Mouse (Mus musculus): ENCODE results near the gene Rac3. TPM values are rescaled to one million over a fixed set of nuclear protein-coding genes. Genes with fewer than 3 reads are reported as not detected.
A peak's percentile ranks its signal among the peaks of the same experiment; 100 is the strongest.

Rac3 gene
- total and polyA plus RNA-seq, 3 experiments, result 0.70 to 4.6 (median 0.99) TPM

DNA sequence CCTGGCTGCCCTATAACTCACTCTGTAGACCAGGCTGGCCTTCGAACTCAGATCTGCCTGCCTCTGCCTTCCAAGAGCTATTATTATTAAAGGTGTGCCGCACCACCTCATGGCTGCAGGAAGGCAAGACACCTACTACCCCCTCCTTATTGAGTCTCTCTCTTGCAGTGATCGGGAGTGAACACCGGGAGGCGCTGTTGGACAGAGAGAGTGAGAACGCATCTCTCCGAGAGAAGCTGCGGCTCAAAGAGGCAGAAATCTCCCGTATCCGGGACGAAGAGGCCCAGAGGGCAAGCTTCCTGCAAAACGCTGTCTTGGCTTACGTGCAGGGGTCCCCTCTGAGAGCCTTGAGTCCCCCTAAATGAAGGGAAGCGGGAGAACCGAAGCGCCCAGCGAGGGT lies 820 bp upstream of the Rac3 start:
- intact Hi-C loops (cut with DNase I), result loop anchor here (1.0 to 10.0 kb wide), 5 partner anchors 30 to 324 kb away; no protein-coding TSS in a partner anchor
- peak; percentile 87 to 91 for DNase-seq
- Histone ChIP-seq H3K27me3 (ENCODE audit: control insufficient read depth, insufficient read depth, low read length) (0 out of 2 replicates have a peak, but pooled peaks cover 1% of the 10 kb centered on the region), H3K79me2 (replicated peaks; ENCODE audit: control insufficient read depth, insufficient read depth, low read length) (no peaks in the 10 kb centered on the region), H3K4me1 (ENCODE audit: control insufficient read depth, insufficient read depth, low read length) (peaks cover 2% of the 10 kb centered on the region; the same call in 1 of the 2 replicates), H3K4me3 (peak overlapping the region; percentile 58), H3K36me3 (ENCODE audit: control insufficient read depth, insufficient read depth, low read length) (no peaks in the 10 kb centered on the region), H3K27ac (no peak overlapping the region), H3K9ac (ENCODE audit: low read depth, low read length) (peak overlapping the region; percentile 81; the same call in 1 of the 2 replicates)
- no peak for TF ChIP-seq POLR2A (IDR thresholded peaks at IDR 0.05; ENCODE audit: insufficient read depth, low read depth, low read length)
- TF ChIP-seq CTCF (IDR thresholded peaks at IDR 0.05), result peak; percentile 88
- TF ChIP-seq EP300 (IDR thresholded peaks at IDR 0.05; ENCODE audit: insufficient read depth, low read depth, low read length), result peak; percentile 94
- 16% methylated on average over 17 of the region's 17 CpGs for WGBS

DNA sequence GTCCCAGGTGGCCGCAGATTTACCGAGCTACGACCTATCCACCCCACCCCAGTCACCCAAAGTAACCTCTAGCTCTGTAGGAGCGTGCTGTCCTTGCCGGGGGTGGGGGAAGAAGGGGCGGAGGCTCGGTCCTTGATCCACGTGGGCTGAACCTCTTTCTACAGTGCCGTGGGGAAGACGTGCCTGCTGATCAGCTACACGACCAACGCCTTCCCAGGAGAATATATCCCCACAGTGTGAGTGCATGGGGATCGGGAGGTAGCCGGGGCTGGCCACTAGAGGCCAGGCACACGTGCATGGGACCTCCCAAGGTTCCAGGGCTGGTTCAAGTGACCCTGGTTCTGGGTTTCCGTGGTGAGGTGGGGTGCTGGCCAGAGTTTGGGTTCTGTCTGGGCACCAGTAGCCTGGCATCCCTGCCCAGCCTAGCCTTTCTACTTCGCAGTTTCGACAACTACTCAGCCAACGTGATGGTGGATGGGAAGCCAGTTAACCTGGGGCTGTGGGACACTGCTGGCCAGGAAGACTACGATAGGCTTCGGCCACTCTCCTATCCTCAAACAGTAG lies 879 bp downstream of the Rac3 start:
- Histone ChIP-seq H3K79me2 (replicated peaks; ENCODE audit: control insufficient read depth, insufficient read depth, low read length) (no peaks in the 10 kb centered on the region), H3K27me3 (ENCODE audit: control insufficient read depth, insufficient read depth, low read length) (0 out of 2 replicates have a peak, but pooled peaks cover 1% of the 10 kb centered on the region), H3K9ac (ENCODE audit: low read depth, low read length) (peak overlapping the region; percentile 81), H3K27ac (no peak overlapping the region), H3K36me3 (ENCODE audit: control insufficient read depth, insufficient read depth, low read length) (no peaks in the 10 kb centered on the region), H3K4me3 (peak overlapping the region; percentile 58), H3K4me1 (ENCODE audit: control insufficient read depth, insufficient read depth, low read length) (peaks cover 3% of the 10 kb centered on the region)
- TF ChIP-seq CTCF (IDR thresholded peaks at IDR 0.05), result no peak
- no peak for TF ChIP-seq EP300 (IDR thresholded peaks at IDR 0.05; ENCODE audit: insufficient read depth, low read depth, low read length)
- TF ChIP-seq POLR2A (IDR thresholded peaks at IDR 0.05; ENCODE audit: insufficient read depth, low read depth, low read length), result no peak
- WGBS, result 22% methylated on average over 21 of the region's 21 CpGs
- intact Hi-C loops (cut with DNase I), result loop anchor here (10.0 kb wide), 1 partner anchor 323 kb away; no protein-coding TSS in a partner anchor
- DNase-seq, result no peak

DNA sequence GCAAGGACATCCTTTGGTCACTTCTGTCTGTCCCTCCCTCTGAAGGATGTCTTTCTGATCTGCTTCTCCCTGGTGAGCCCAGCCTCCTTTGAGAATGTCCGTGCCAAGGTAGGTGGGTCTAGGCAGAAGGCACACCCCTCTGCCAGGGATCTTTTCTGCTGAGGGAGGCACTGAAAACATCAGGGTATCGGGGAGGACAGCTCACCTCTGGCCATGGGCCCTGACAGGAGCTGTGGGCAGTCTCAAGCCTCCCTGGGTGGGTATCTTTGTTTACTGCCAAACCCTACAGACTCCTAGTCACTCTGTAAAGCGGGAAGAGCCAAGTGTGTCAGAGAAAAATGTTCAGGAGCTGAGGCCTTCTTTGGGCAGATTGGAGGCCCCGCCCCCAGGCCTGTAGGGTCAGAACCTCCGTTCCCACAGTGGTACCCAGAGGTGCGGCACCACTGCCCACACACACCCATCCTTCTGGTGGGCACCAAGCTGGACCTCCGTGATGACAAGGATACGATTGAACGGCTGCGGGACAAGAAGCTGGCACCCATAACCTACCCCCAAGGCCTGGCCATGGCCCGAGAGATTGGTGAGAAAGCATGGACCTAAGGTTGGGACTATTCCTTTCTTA lies 1.6 kb downstream of the Rac3 start:
- 91% methylated on average over 11 of the region's 11 CpGs for WGBS
- Histone ChIP-seq H3K27ac (no peak overlapping the region), H3K36me3 (ENCODE audit: control insufficient read depth, insufficient read depth, low read length) (no peaks in the 10 kb centered on the region), H3K4me1 (ENCODE audit: control insufficient read depth, insufficient read depth, low read length) (peaks cover 3% of the 10 kb centered on the region), H3K79me2 (replicated peaks; ENCODE audit: control insufficient read depth, insufficient read depth, low read length) (no peaks in the 10 kb centered on the region), H3K4me3 (no peak overlapping the region), H3K27me3 (ENCODE audit: control insufficient read depth, insufficient read depth, low read length) (0 out of 2 replicates have a peak, but pooled peaks cover 1% of the 10 kb centered on the region), H3K9ac (ENCODE audit: low read depth, low read length) (no peak overlapping the region)
- intact Hi-C loops (cut with DNase I), result loop anchor here (10.0 kb wide), 1 partner anchor 322 kb away; no protein-coding TSS in a partner anchor
- TF ChIP-seq EP300 (IDR thresholded peaks at IDR 0.05; ENCODE audit: insufficient read depth, low read depth, low read length) (no peak), POLR2A (IDR thresholded peaks at IDR 0.05; ENCODE audit: insufficient read depth, low read depth, low read length) (0 out of 2 replicates have a peak, but pooled peaks have one; percentile 5)
- no peak for DNase-seq

DNA sequence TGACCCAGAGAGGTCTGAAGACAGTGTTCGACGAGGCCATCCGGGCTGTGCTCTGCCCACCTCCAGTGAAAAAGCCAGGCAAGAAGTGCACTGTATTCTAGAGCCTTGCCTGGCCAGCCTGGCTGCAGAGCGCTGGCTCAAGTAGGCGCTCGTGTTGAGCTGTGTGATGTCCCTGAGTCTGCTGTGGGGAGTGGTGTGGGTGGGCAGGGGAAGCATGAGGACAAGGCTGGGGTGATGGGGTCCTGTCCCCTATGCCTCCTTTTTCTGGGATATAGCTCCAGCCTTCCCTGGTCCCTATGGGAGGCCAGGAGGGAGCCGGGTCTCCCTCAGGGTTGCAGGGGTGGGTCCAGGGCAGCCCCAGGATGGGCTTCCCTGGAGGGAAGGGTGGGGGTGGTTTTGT lies 2.2 kb downstream of the Rac3 start:
- 94% methylated on average over 7 of the region's 7 CpGs for WGBS
- intact Hi-C loops (cut with DNase I), result loop anchor here (10.0 kb wide), 1 partner anchor 321 kb away; no protein-coding TSS in a partner anchor
- 0 out of 2 replicates have a peak, but pooled peaks cover 1% of the 10 kb centered on the region for H3K27me3 ChIP-seq (ENCODE audit: control insufficient read depth, insufficient read depth, low read length)

DNA sequence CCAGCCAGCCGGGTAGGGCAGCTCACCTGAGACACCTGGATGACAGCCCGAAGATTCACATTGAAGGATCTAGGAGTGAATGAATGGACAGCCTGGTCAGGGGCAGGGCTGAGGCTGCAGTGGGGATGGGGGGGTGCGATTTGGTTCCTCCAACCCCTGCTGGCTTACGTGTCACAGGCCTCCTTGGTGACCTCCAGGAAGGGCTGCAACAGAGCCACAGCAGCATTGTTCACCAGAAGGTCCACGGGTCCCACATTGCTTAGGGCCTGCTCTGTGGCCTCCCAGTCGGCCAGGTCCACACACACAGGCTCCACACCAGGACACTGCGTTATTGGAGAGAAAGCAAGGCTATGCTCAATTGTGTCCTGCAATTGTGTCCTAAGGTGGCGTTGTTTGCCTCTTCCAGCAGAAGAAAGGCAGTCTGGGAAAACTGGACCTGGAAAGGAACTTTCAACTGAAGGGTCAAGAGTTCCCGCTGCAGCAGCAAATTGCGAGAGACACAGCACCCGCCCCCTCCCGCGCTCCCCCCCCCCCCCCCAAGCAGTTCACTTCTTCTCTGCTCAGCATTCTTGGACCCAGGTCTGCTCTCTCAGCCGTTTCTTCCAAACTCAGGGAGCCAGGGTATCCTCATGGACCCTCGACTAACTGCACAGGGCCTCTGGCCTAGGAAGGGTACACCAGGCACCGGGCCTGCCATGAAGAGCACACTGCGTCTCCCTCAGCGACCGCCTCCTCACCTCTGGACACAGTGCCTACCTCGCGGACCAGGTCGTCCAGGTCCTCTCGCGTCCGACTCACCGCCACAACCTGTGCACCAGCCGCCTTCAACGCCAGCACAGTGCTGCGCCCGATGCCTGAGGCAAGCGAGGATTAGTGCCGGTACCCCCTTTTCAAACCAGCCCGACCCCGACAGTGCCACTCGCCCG lies 5.2 kb downstream of the Rac3 start:
- peak overlapping the region; percentile 87 for H3K9ac ChIP-seq (ENCODE audit: low read depth, low read length)
- no peaks in the 10 kb centered on the region for H3K79me2 ChIP-seq (replicated peaks; ENCODE audit: control insufficient read depth, insufficient read depth, low read length)
- TF ChIP-seq POLR2A (IDR thresholded peaks at IDR 0.05; ENCODE audit: insufficient read depth, low read depth, low read length) (no peak), CTCF (IDR thresholded peaks at IDR 0.05) (no peak), EP300 (IDR thresholded peaks at IDR 0.05; ENCODE audit: insufficient read depth, low read depth, low read length) (no peak)
- H3K4me1 ChIP-seq (ENCODE audit: control insufficient read depth, insufficient read depth, low read length), result peaks cover 2% of the 10 kb centered on the region; the same call in 1 of the 2 replicates
- H3K27ac ChIP-seq, result peak overlapping the region; percentile 51; the same call in 1 of the 2 replicates
- DNase-seq, result no peak
- WGBS, result 21% methylated on average over 34 of the region's 36 CpGs
- intact Hi-C loops (cut with DNase I), result loop anchor here (10.0 kb wide), 1 partner anchor 318 kb away; no protein-coding TSS in a partner anchor
- peak overlapping the region; percentile 61 for H3K4me3 ChIP-seq
- H3K27me3 ChIP-seq (ENCODE audit: control insufficient read depth, insufficient read depth, low read length), result 0 out of 2 replicates have a peak, but pooled peaks cover 1% of the 10 kb centered on the region
- no peaks in the 10 kb centered on the region for H3K36me3 ChIP-seq (ENCODE audit: control insufficient read depth, insufficient read depth, low read length)

More for the DNA sequence above, 2.2 kb downstream of the Rac3 start:
- no peak overlapping the region for H3K4me3 ChIP-seq
- no peak overlapping the region for H3K9ac ChIP-seq (ENCODE audit: low read depth, low read length)
- peaks cover 3% of the 10 kb centered on the region for H3K4me1 ChIP-seq (ENCODE audit: control insufficient read depth, insufficient read depth, low read length)
- H3K36me3 ChIP-seq (ENCODE audit: control insufficient read depth, insufficient read depth, low read length), result no peaks in the 10 kb centered on the region
- TF ChIP-seq EP300 (IDR thresholded peaks at IDR 0.05; ENCODE audit: insufficient read depth, low read depth, low read length), result no peak
- no peak overlapping the region for H3K27ac ChIP-seq
- H3K79me2 ChIP-seq (replicated peaks; ENCODE audit: control insufficient read depth, insufficient read depth, low read length), result no peaks in the 10 kb centered on the region
- no peak for DNase-seq
